ENCODE assay signal across 21 mouse cellular contexts in genomic region chr13:52944116-52944515, GRCm38 (mm10). TPM values are rescaled to one million over a fixed set of nuclear protein-coding genes. Genes with fewer than 3 reads are reported as not detected.
A peak's percentile ranks its signal among the peaks of the same experiment; 100 is the strongest.
DNase-seq lines count a peak whose midpoint lies in the region; ATAC-seq and TF ChIP-seq lines count a peak whose summit lies in the region.
"Had no signal": no experiment of that assay in that cellular context is flagged by ENCODE, and none has a peak within 500 bp of the region (broad histone marks: within the 10 kb centered on the region; RNA-seq: fewer than 3 reads in every experiment).

No protein-coding gene starts in this region.

- DNase-seq in heart, postnatal 0 days (ENCODE audit: low spot score): peak; percentile 7
- DNase-seq in heart, postnatal 36 days: no peak
- DNase-seq in lung, postnatal 10 days: peak; percentile 38
- no peak for DNase-seq in lung, adult 2 months
- DNase-seq in 3134 (ENCODE audit: extremely low read depth, insufficient read length, low spot score) (peak; percentile 19), NIH3T3 (ENCODE audit: low read depth) (peak; percentile 76)
- DNase-seq in layer of hippocampus, adult 8-10 months (ENCODE audit: low spot score in 2 of 2): no peak
- DNase-seq in right cerebral cortex, postnatal 14 days: no peak
- DNase-seq: adrenal gland, postnatal 14 days; B cell, adult 2 months; cerebellum, adult 11-12 months; cerebellum, adult 9-10 months; cerebellum, postnatal 25 days had no signal

- no peak overlapping the region for H3K9ac ChIP-seq in heart, postnatal 0 days (replicated peaks; ENCODE audit: low read depth, low read length)
- H3K9ac ChIP-seq: embryonic facial prominence, embryonic 12.5 days; forebrain, embryonic 13.5 days; hindbrain, embryonic 12.5 days had no signal

- intact Hi-C loops in heart, postnatal 36 days (cut with DNase I): no loop called here

- no peak overlapping the region for H3K4me3 ChIP-seq in heart, postnatal 0 days (ENCODE audit: low read depth, low read length)
- H3K4me3 ChIP-seq in lung, adult 2 months (replicated peaks; ENCODE audit: extremely low read depth, low read depth, low read length): no peak overlapping the region
- H3K4me3 ChIP-seq: embryonic facial prominence, embryonic 12.5 days; forebrain, embryonic 13.5 days; hindbrain, embryonic 12.5 days had no signal

- TF ChIP-seq CTCF in heart, postnatal 0 days (IDR thresholded peaks at IDR 0.05; ENCODE audit: low read depth): no peak
- no peak for TF ChIP-seq CTCF in lung, adult 2 months (IDR thresholded peaks at IDR 0.05; ENCODE audit: insufficient read depth, low read length)

- 28% methylated on average over 4 of the region's 4 CpGs for WGBS in heart, postnatal 0 days
- WGBS in lung, adult 2 months: 31% methylated on average over 4 of the region's 4 CpGs

- no peaks in the 10 kb centered on the region for H3K9me3 ChIP-seq in heart, postnatal 0 days (replicated peaks; ENCODE audit: control insufficient read depth, low read length)
- H3K9me3 ChIP-seq: embryonic facial prominence, embryonic 12.5 days; forebrain, embryonic 13.5 days; G1E; hindbrain, embryonic 12.5 days had no signal

- no peak overlapping the region for H3K4me2 ChIP-seq in heart, postnatal 0 days (ENCODE audit: low read depth, low read length)
- H3K4me2 ChIP-seq: embryonic facial prominence, embryonic 12.5 days; forebrain, embryonic 13.5 days; hindbrain, embryonic 12.5 days had no signal

- TF ChIP-seq POLR2A in lung, adult 2 months (IDR thresholded peaks at IDR 0.05; ENCODE audit: borderline replicate concordance, extremely low read depth, low read depth, low read length): no peak

- H3K4me1 ChIP-seq in heart, postnatal 0 days (ENCODE audit: control insufficient read depth, insufficient read depth): peaks cover 4% of the 10 kb centered on the region; the same call in 1 of the 2 replicates
- H3K4me1 ChIP-seq in lung, adult 2 months (ENCODE audit: control insufficient read depth, insufficient read depth, low read length): no peaks in the 10 kb centered on the region
- H3K4me1 ChIP-seq: embryonic facial prominence, embryonic 12.5 days had no signal

- no peak for TF ChIP-seq EP300 in heart, postnatal 0 days (IDR thresholded peaks at IDR 0.05; ENCODE audit: low read depth)

- H3K27me3 ChIP-seq in heart, postnatal 0 days (ENCODE audit: control insufficient read depth, insufficient read depth, low read length): no peaks in the 10 kb centered on the region
- H3K27me3 ChIP-seq: embryonic facial prominence, embryonic 12.5 days; forebrain, embryonic 13.5 days; hindbrain, embryonic 12.5 days had no signal

- H3K27ac ChIP-seq in heart, postnatal 0 days (ENCODE audit: low read depth): no peak overlapping the region
- H3K27ac ChIP-seq: embryonic facial prominence, embryonic 12.5 days; forebrain, embryonic 13.5 days; hindbrain, embryonic 12.5 days had no signal

- H3K36me3 ChIP-seq in heart, postnatal 0 days (replicated peaks; ENCODE audit: control insufficient read depth, insufficient read depth, low read length): no peaks in the 10 kb centered on the region
- H3K36me3 ChIP-seq: embryonic facial prominence, embryonic 12.5 days; G1E; hindbrain, embryonic 12.5 days had no signal

- no peak for ATAC-seq in heart, postnatal 0 days (ENCODE audit: insufficient read depth, low read depth)
- ATAC-seq: CD4-positive, CD25-positive, alpha-beta regulatory T cell, adult 4 months; forebrain, embryonic 13.5 days; hindbrain, embryonic 16.5 days; inflammation-experienced regulatory T-cells, adult 6 months; intestine, postnatal 0 days had no signal

RNA-seq across cellular contexts. Expression of gene Auh, which starts 14.6 kb away (rescaled TPM):
- 56.4 and 61.3 TPM in 2 replicates for total RNA-seq in heart, postnatal 0 days (2014; rRNA removed; ENCODE audit: low replicate concordance)
- polyA plus RNA-seq in heart, postnatal 0 days (2015; fragmentation: Nextera tagmentation; extraction: Ambion mirVana): 60.7 and 63.5 TPM in 2 replicates
- total RNA-seq in heart, postnatal 36 days (2021): 100 to 1,000 TPM; 139 to 141 TPM
- 17.7 and 24.9 TPM in 2 replicates for polyA plus RNA-seq in lung, adult 2 months (2012; rRNA removed)
- total RNA-seq in layer of hippocampus, adult 8-10 months (2022): 100 to 1,000 TPM; 103 to 112 (median 107) TPM

RNA-seq across cellular contexts. Expression of gene Nfil3, which starts 36.8 kb away (rescaled TPM):
- 16.5 and 18.0 TPM in 2 replicates for total RNA-seq in heart, postnatal 0 days (2014; rRNA removed; ENCODE audit: low replicate concordance)
- polyA plus RNA-seq in heart, postnatal 0 days (2015; fragmentation: Nextera tagmentation; extraction: Ambion mirVana): 20.0 and 20.3 TPM in 2 replicates
- total RNA-seq in heart, postnatal 36 days (2021): 10 to 100 TPM; 10.3 to 25.7 TPM
- 2.6 and 4.5 TPM in 2 replicates for polyA plus RNA-seq in lung, adult 2 months (2012; rRNA removed)
- 10 to 100 TPM in 3 of 4 experiments, 1 to 10 TPM in 1; 9.8 to 16.8 (median 15.8) TPM for total RNA-seq in layer of hippocampus, adult 8-10 months (2022)

Comparison
In these comparisons a context has a peak if more than half of its experiments do, and no peak if none do; other contexts are left out.
1. DNase-seq: peak in heart, postnatal 0 days (single experiment), lung, postnatal 10 days (single experiment), 3134 (single experiment) and NIH3T3 (single experiment); none in heart, postnatal 36 days (0 of 2), lung, adult 2 months (single experiment), layer of hippocampus, adult 8-10 months (0 of 2) and right cerebral cortex, postnatal 14 days (single experiment).